Mouse (Mus musculus): ENCODE data around the gene Ap1m2. TPM values are rescaled to one million over a fixed set of nuclear protein-coding genes. Genes with fewer than 3 reads are reported as not detected.
"Not testable (repeated sequence)": the region's sequence is repeated elsewhere in the genome, so short reads cannot be mapped to it uniquely, and the experiment has no call there.

Gene Ap1m2
- polyA plus RNA-seq, 1 experiment = 1.6 TPM

DNA sequence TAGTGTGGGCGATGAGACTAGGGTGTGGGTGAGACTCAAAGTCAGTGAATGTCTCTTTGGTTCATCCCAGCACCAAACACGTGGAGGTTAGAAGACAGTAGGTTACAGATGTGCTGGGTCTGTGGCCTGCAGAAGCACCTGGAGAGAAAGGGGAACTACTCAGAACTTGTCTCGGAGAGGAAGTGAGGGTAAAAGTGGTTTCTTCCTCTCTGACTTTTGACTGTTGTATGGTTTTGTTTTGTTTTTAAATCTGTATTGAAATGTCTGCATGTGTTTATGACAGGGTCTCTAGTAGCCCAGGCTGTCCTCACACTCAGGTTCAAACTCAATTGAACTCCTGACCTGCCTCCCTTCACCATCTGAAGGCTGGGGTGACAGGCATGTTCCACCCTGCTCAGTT lies 15.9 kb upstream of the Ap1m2 start:
- no peak for DNase-seq (ENCODE audit: extremely low spot score in 1 of 2, low spot score in 1 of 2)

DNA sequence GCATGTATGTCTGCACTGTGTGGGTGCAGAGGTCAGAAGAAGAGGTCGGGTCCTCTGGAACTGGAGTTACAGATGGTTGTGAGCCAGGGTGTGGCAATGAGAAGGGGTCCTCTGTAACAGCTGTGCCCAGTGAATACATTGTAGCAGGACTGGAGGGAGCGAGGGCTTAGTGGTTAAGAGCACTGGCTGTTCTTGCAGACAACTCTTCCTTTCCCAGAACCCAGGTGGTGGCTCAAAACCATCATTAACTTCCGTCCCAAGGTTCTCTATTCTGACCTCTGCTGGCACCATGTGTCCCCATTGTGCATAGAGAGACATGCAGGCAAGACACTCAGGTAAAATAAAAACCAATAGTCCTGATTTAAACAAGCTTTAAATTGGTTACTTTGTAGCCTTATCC lies 15.4 kb upstream of the Ap1m2 start:
- DNase-seq (ENCODE audit: extremely low spot score in 1 of 2, low spot score in 1 of 2) = no peak

DNA sequence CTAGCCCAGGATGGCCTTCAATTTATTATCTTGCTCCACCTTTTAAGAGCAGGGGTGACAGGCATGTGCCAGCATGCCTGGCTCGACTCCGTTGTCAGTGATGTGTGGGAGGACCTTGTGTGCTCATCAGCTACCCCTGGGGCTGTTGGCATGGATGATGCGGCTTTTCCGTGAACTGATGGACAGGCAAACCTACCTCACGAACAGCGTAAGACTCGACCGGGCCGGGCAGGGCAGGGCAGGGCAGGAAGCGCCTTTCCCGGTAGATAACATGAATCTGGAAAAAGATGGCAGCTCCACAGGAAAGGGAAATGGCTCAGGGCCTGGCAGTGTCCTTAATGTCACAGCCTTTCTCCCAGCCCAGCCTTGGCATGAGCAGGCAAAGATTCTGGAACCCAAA lies 12.1 kb upstream of the Ap1m2 start:
- DNase-seq (ENCODE audit: extremely low spot score in 1 of 2, low spot score in 1 of 2) = no peak

DNA sequence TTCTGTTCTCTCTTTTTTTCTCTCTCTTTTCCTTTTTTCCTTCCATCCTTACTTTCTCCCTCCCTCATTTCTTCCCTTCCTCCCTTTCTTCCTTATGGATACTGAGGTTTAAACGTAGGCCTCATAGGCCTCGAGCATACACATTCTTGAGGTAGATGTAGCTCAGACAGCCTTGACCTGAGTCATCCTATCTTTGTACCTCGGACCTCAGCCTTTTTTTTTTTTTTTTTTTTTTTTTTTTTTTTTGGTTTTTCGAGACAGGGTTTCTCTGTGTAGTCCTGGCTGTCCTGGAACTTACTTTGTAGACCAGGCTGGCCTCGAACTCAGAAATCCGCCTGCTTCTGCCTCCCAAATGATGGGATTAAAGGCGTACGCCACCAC lies 10.8 kb upstream of the Ap1m2 start:
- DNase-seq (ENCODE audit: extremely low spot score in 1 of 2, low spot score in 1 of 2) = not testable (repeated sequence)

DNA sequence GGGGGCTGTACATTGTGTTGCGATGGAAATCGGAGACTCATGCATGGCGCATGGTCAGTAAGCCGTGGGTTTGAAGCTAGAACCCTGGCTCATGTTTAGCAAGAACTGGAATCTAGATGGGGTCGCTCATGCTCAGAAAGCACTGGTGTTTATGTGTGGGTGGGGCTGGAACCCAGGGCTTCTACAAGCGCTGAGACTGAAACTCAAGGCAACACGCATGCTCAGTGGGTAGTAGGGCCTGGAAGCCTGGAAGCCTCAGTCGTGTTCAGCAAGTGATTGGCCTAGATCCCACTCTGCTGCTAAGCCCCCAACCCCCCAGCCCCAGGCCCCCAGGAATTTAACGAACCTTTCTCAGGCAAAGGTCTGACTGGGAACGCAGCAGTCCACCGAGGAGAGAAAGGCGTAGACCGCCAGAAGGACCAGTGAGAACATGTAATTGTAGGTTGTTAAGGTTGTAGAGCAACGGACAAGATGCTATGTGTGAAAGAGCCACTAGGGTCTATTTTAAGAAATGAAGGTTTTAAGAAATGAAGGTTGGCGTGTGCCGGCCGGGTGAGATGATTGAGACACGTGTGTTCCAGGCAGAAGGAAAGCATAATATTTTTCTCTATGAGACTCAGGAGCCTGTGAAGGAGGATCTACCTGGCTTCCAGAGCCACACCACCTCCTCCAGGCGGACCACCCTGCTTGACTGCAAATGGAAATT lies 10.2 kb upstream of the Ap1m2 start:
- DNase-seq (ENCODE audit: extremely low spot score in 1 of 2, low spot score in 1 of 2) = peak in 1 of 2 experiments; percentile 36

DNA sequence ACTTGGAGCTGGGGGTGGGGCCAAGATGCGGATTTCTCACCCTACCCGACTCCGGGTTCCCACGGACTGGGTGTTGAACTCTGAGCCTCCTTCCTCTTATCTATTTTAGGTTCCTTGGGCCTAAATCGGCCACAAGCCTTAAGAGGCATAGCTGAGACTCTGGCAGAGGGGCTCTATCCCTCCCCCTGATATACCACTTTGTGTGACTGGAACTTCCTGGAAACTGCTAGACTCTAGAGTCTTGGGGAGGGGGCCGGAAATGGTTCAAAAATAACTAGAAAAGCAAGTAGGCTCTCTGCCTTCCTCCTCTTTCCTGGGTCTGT lies 9.3 kb upstream of the Ap1m2 start:
- peak; percentile 13 to 20 for DNase-seq (ENCODE audit: extremely low spot score in 1 of 2, low spot score in 1 of 2)

DNA sequence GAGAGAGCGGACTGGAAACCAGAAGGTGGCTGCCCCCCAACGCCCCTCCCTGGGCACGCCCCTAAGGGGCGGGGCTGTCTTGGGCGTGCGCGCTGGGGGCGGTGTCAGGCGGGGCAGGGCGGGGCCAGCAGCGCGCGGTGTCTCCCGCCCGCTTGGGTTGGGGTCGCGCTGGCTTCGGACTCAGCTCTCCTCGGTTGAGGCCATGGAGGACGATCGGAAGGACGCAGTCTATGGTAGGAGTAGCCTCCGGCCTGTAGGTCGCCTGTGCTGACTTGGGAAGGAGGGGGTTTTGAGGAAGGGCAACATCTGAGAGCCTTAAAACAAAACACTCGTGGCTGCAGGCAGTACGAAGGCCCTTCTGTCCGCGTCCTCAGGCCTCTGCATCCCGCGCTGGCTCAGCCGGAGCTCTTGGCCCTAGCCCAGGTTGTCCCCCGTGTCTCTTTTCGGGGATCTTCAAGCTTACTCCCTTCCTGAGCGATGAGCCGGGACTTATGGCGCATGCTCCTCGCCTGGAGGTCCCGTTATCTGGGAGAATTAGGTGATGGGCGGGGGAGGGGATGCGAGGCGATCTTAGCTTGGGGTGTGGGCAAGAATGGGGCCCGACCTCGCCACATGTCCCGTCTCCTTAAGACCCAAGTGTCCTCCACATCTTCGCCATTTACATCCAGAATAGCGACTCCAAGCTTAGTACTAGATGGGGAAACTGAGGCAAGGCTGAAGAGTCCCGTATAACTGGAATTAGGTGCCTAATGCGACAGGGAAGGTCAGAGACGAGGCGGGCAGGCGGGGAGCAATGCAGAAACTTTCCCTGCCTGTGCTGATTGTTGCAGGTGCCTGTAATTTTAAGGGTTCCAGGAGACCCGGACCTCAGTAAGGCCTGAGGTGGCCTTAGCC lies 8.7 kb upstream of the Ap1m2 start, which contains the start of gene Slc44a2:
TSS of gene Slc44a2 (plus strand) at position 80 of the 894 bp plus-strand sequence.
- DNase-seq (ENCODE audit: extremely low spot score in 1 of 2, low spot score in 1 of 2) = peak; percentile 44 to 77

DNA sequence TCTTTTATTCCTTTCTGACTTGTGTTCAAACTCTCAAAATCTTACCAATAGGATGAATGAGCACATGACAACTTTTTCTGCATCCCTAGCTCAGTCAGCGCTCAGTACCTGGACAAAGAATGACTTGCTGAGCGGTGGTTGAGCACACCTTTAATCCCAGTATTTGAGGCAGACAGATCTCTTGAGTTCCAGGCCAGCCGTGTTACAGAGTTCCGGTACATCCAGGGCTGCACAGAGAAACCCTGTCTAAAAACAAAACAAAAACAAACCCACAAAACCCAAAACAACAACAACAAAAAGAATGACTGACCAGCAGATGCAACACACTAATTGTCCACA lies 8.1 kb upstream of the Ap1m2 start:
- no peak for DNase-seq (ENCODE audit: extremely low spot score in 1 of 2, low spot score in 1 of 2)

DNA sequence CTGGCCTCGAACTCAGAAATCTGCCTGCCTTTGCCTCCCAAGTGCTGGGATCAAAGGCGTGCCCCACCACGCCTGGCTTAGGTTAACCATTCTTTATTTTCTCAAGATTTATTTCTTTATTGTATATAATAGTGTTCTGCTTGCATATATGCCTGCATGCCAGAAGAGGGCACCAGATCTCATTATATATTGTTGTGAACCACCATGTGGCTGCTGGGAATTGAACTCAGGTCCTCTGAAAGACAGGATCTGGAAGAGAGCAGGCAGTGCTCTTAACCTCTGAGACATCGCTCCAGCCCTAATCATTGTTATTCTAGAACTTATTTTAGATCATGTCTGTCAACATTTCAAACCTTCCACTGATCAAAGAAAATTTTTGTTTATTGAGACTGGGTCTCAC lies 7.4 kb upstream of the Ap1m2 start:
- no peak for DNase-seq (ENCODE audit: extremely low spot score in 1 of 2, low spot score in 1 of 2)

DNA sequence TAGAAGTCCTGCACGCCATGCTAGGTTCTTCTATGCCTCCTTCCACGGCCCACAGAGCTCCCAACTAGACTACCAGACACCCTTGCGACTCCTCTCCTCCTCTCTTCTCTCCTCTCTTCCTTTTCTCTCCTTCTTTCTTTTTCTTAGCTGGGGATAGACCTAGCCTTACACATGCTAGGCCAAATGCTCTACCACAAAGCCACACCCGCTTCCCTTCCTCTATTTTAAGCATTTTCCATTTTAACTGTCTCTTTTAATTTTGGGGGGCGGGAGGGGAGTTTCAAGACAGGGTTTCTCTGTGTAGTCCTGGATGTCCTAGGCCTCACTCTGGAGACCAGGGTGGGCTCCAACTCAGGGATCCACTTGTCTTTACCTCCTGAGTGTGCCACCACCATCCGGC lies 6.7 kb upstream of the Ap1m2 start:
- no peak for DNase-seq (ENCODE audit: extremely low spot score in 1 of 2, low spot score in 1 of 2)

DNA sequence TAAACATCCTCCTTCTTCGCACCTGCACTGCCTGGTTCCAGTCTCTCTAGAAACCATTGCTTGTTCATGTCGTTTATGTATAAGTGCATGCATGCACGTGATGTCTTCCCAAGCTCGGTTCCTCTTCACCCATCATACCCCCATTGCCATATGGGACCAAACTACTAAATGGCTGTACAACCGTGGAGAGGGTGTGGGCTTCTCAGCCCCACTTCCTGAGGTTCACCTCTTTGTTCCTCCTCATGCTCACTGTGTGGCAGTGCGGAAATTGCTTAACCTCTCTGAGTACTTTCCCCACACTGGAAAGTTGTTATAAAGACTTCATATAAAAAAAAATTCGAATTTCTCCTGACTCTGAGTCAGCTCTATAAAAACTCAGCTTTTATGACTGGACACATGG lies 4.6 kb upstream of the Ap1m2 start:
- no peak for DNase-seq (ENCODE audit: extremely low spot score in 1 of 2, low spot score in 1 of 2)

DNA sequence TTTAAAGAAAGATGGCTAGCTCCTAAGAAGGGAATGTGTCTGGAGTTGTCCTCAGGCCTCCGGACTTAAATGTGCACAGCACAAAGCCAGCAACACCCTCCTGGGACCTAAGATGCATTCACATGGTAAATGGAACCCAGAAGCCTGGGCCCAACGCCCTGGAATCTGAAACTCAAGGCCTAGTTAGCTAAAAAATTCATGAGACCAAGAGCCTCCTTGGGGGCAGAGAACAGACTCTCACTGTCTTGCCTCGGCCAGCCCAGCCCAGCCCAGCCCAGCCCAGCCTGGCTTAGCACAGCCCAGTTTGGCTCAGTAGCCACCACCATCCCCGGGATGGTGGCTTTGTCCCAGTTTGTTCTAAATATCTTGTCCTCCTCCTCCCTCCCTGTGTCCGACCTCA lies 3.3 kb upstream of the Ap1m2 start:
- DNase-seq (ENCODE audit: extremely low spot score in 1 of 2, low spot score in 1 of 2) = no peak

DNA sequence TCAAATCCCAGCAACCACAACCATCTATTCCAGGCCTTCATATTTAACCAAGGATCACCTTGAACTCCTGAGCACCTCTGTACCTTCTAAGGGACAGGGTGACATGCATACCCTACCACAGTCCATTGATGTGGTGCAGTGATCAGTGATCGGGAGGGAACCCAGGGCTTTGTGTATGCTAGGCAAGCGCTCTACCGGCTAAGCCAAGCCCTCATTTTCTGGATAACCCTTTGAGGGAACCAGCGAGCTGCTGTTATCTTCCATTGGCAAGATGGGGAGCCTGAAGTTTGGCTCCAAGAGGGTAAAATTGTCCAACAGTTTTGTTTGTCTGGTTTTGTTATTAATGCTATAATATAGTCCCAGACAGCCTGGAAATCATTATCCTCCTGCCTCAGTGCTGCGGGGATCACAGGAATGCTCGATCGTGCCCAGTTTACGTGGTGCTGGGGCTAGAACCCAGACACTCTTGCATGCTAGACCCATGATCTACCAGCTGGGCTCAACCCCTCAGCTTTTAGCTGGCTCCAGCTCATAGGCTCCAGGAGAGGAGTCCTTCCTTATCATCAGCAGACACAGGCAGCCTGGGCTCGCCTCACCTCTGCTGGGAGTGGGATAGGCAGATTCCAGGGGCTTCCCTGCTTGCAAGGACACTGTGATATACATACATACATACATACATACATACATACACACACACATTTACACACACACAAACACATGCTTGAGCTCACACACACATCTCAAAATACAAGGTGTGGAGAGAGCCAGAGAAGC lies 2.4 kb upstream of the Ap1m2 start:
- no peak for DNase-seq (ENCODE audit: extremely low spot score in 1 of 2, low spot score in 1 of 2)

DNA sequence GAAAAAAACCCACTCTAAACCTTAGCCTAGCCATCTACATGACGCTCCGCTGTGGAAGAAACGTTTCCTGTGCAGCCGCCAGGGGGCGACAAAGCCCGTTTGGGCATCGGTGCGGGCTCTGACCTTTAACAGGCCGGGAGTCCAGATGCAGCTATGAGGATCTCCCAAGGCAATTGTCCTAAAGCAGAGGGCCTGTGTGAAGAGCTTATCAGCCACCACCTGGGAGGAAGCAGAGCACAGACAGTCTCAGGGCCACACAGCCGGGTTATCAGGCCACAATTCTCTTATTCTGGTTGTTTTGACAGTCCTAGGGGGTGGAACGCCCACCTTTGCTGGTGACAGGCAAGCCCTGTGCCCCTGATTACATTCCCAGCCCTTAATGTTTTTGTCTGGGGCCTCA lies 1.3 kb upstream of the Ap1m2 start:
- DNase-seq (ENCODE audit: extremely low spot score in 1 of 2, low spot score in 1 of 2) = peak in 1 of 2 experiments; percentile 87

DNA sequence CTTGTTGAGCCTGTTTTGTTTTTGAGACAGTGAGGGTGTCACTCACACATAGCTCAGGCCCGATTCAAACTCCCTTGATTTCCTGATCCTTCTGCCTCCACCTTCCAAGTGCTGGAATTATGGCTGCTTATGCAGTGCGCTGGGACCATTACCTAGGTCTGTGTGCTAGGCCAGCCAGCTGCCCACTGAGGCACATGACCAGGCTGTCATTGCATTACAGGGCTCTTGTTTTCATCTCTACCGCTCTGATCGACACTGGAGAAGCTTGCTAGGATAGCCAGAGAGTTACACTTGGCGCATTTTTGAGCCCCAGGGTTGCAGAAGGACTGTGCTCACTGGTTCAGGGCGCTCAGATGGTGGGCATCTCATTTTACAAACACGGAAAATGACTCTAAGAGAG lies 442 bp downstream of the Ap1m2 start:
- DNase-seq (ENCODE audit: extremely low spot score in 1 of 2, low spot score in 1 of 2) = no peak

DNA sequence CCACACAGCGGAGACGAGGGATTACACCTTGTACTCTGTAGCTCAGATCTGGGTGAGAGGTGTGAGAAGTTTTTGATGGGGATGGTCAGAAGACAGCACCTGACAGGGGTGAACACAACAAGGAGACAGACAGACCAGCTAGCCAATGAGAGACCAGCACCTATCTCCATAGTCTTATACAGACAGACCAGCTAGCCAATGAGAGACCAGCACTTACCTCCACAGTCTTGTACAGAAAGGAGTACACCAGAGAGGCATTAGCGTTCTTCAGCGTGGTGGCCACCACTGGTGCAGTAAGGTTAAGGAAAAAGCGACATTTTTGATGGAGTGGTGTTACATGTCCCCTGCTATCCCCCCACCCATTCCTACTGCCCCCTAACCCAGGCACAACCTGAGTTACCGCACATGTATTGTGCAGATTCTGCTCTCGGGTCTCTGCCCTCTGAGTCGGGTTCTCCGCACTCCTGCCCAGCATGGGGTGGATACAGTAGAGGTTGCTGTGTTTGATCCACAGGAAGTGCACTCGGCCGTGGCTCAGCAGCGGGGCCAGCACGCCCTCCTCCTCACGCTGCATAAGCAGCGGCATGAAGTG lies 2.9 kb downstream of the Ap1m2 start:
- DNase-seq (ENCODE audit: extremely low spot score in 1 of 2, low spot score in 1 of 2) = no peak

DNA sequence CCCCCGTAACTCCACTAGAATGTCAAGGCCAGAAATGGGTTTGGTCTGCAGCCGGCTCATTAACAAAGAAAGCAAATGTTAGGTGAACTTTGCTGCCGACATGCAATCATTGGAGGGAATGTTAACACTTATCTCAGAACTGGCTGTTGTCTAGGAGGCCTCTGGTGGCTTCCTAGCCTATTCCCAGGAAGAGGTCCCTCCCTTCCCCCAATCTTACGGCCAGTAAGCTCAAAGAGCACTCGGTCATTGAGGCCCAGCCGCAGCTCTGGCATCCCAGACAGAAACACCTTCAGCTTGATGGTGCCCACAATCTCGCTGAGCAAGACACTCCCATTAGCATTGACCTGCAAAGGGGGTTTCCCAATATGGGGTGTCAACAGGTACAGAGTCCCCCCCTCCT lies 7.1 kb downstream of the Ap1m2 start:
- DNase-seq (ENCODE audit: extremely low spot score in 1 of 2, low spot score in 1 of 2) = no peak

DNA sequence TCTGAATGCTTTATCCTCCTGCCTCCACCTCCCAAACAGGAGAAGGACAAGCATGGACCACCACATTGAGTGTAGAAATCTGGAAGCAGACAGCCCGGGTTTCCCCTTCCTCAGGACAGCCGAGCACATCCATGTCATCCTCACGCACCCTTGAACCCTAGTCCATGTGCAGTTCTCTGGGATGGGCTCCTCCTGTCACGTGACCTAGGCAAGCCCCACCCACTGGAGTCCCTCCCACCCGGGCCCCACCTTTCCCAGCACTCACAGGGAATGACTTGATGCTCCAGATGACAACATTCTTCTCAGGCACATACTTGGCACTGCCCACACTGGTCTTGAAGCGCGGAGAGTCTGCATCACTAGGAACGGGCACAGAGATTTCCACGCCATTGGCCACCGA lies 13.1 kb downstream of the Ap1m2 start:
- DNase-seq (ENCODE audit: extremely low spot score in 1 of 2, low spot score in 1 of 2) = no peak

DNA sequence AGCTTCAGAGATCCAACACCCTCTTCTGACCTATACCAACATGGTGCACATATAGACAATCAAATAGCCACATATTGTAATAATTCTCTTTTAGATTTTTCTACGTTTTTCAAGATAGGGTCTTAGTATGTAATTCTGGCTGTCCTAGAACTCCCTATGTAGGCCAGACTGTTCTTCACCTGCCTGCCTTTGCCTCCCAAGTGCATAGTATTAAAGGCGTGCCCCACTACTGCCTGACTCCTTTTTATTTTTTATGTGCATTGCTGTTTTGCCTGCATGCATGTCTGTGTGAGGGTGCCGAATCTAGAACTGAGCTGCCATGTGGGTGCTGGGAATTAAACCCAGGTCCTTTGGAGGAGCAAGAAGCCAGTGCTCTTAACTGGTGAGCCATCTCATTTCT lies 19.9 kb downstream of the Ap1m2 start:
- DNase-seq (ENCODE audit: extremely low spot score in 1 of 2, low spot score in 1 of 2) = no peak

DNA sequence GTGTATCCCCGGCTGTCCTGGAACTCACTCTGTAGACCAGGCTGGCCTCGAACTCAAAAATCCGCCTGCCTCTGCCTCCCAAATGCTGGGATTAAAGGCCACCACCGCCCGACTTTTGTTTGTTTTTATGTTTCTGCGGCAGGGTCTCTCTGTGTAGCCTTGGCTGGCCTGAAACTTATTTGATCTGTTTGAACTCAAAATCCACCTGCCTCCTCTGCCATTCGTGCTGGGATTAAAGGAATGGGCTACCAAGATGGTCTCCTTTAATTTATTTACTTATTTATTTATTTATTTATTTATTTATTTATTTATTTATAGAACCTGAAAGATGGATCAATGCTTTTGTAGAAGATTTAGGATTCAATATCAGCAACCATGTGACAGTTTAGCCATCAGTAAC lies 20.3 kb downstream of the Ap1m2 start:
- DNase-seq (ENCODE audit: extremely low spot score in 1 of 2, low spot score in 1 of 2) = not testable (repeated sequence)
